Mouse (Mus musculus): ENCODE results near the gene Rab5c. TPM values are rescaled to one million over a fixed set of nuclear protein-coding genes. Genes with fewer than 3 reads are reported as not detected.

The Rab5c gene
- polyA plus RNA-seq, 1 experiment from 2014 or later = 47.1 TPM

DNA sequence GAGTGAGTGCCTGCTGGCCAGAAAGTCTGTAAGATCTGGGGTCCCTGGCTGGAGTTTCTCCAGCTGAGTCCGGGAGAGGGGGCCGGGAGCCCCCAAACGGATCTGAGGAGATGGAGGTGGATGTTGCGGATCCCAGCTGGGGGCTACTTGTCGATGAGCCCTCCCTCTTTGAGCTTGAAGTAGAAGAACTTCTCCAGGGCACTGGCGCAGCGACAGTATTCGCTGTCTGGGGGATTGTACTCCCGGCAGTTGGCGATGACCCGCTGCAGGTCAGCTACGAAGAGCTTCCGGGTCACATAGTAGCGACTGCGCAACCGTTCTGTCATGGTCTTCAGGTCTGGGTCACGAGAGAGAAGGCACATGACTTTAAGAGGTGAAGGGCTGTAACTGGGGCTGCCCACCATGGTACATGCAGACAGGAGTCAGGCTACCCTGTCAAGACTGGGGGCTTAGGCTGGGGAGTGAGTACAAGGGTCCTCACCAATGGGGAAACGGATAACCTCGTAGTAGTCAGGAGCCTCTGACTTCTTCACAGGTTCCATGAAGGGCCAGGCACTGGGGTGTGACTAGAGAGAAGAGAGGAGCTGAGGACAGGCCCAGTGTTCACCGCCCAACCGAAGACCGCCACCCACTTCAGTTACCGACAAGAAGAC, 32.8 kb downstream of the Rab5c start:
- Histone ChIP-seq H3K4me2 (replicated peaks; ENCODE audit: low read depth, low read length) (no peak overlapping the region), H3K4me1 (ENCODE audit: insufficient read depth, low read length) (0 out of 2 replicates have a peak, but pooled peaks cover 3% of the 10 kb centered on the region), H3K27ac (ENCODE audit: low read length) (no peak overlapping the region), H3K9me3 (ENCODE audit: low read length) (no peaks in the 10 kb centered on the region), H3K4me3 (ENCODE audit: low read length) (no peak overlapping the region), H3K9ac (replicated peaks; ENCODE audit: low read length) (no peak overlapping the region), H3K27me3 (ENCODE audit: insufficient read depth, low read length) (no peaks in the 10 kb centered on the region), H3K36me3 (ENCODE audit: insufficient read depth, low read length) (peaks cover 38% of the 10 kb centered on the region)
- 91% methylated on average over 23 of the region's 23 CpGs for WGBS
- ATAC-seq (ENCODE audit: low FRiP score, low TSS enrichment) = no peak

DNA sequence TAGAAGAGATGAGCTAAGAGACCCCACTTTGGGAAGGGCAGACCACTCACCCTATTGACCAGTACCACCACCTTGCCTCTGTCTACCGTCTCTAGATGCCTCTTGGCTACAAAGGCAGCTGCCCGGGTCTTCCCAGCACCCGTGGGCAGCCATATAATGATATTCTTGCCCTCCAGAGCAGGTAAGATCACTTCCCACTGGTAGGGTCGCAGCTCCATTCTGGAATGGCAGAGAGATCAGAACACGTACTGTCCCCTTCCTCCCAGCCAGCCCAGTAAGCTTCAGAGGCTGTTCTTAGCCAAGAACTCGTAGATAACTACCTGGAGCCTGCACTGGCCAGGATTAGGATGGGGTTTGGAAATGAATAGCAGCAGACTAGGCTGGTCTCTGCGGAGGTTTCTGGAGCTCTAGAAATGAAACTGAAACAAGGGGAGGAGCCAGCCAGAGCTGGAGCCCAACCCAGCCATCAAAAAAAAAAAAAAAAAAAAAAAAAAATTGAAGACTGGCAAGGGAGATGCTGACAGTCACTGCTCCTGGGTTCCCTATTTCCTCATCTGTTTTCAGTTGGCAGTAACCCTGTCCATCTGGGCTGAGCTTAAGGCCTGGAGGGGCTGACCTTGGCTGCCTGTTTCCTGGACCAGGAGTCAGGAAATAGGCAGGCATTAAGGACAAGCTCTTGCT, 34.0 kb downstream of the Rab5c start, which contains the start of gene Dhx58:
Gene Dhx58, minus strand, starts transcription at position 421 of the 681 bp plus-strand sequence.
- WGBS = 66% methylated on average over 7 of the region's 7 CpGs
- H3K27ac ChIP-seq (ENCODE audit: low read length) = no peak within 1 kb of the TSS
- no peaks in the 10 kb centered on the region for H3K27me3 ChIP-seq (ENCODE audit: insufficient read depth, low read length)
- H3K4me1 ChIP-seq (ENCODE audit: insufficient read depth, low read length) = 0 out of 2 replicates have a peak, but pooled peaks cover 3% of the 10 kb centered on the region
- no peak within 1 kb of the TSS for H3K4me2 ChIP-seq (replicated peaks; ENCODE audit: low read depth, low read length)
- ATAC-seq (ENCODE audit: low FRiP score, low TSS enrichment) = no peak
- no peak within 1 kb of the TSS for H3K9ac ChIP-seq (replicated peaks; ENCODE audit: low read length)
- H3K4me3 ChIP-seq (ENCODE audit: low read length) = no peak within 1 kb of the TSS
- H3K36me3 ChIP-seq (ENCODE audit: insufficient read depth, low read length) = peaks cover 35% of the 10 kb centered on the region
- H3K9me3 ChIP-seq (ENCODE audit: low read length) = no peaks in the 10 kb centered on the region

DNA sequence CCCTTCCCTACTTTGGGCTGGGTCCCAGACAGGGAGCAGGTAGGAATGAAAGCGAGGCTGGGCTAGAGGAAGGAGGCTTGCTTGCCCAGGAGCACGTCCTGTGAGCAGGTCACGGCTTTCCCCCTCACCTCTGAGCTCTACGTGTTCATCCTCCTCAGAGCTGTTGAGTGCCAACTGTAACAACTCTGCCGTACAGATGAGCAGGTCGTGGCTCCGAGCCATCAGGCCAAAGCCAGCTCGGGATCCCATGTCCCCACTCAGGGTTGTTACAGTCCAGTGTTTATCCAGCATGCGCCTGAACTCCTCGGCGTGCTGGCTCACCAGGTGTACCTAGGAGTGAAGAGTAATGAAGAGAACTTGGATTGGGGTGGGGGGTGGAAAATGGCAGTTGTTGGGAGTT, 34.6 kb downstream of the Rab5c start:
- no peak overlapping the region for H3K27ac ChIP-seq (ENCODE audit: low read length)
- no peaks in the 10 kb centered on the region for H3K27me3 ChIP-seq (ENCODE audit: insufficient read depth, low read length)
- no peak for ATAC-seq (ENCODE audit: low FRiP score, low TSS enrichment)
- no peak overlapping the region for H3K4me3 ChIP-seq (ENCODE audit: low read length)
- H3K4me1 ChIP-seq (ENCODE audit: insufficient read depth, low read length) = 0 out of 2 replicates have a peak, but pooled peaks cover 3% of the 10 kb centered on the region
- 70% methylated on average over 11 of the region's 11 CpGs for WGBS
- peaks cover 29% of the 10 kb centered on the region for H3K36me3 ChIP-seq (ENCODE audit: insufficient read depth, low read length)
- no peaks in the 10 kb centered on the region for H3K9me3 ChIP-seq (ENCODE audit: low read length)
- no peak overlapping the region for H3K9ac ChIP-seq (replicated peaks; ENCODE audit: low read length)
- no peak overlapping the region for H3K4me2 ChIP-seq (replicated peaks; ENCODE audit: low read depth, low read length)

DNA sequence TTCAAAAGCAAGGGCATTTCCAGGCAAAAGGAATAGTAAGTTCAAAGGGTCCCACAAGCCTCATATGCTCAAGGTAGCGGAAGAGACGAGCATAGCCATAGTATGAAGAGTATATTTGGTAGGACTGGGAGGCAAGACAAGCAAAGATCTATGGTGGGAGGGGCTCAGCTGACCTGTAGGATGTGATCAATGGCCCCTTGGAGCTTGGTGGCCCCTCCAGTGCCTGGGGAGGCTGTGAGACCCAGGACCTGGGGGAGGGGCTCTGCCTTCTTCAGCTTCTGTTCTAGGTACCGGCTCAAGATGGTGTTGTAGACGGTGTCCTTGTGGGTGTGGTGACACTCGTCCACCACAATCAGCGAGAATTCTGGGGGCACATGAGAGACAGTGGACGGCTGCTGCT, 35.1 kb downstream of the Rab5c start:
- peak overlapping the region; percentile 45 for H3K4me2 ChIP-seq (replicated peaks; ENCODE audit: low read depth, low read length)
- WGBS = 41% methylated on average over 7 of the region's 7 CpGs
- no peaks in the 10 kb centered on the region for H3K9me3 ChIP-seq (ENCODE audit: low read length)
- H3K4me3 ChIP-seq (ENCODE audit: low read length) = 0 out of 2 replicates have a peak overlapping the region, but pooled peaks have one; percentile 5
- H3K36me3 ChIP-seq (ENCODE audit: insufficient read depth, low read length) = peaks cover 24% of the 10 kb centered on the region
- no peak overlapping the region for H3K9ac ChIP-seq (replicated peaks; ENCODE audit: low read length)
- no peak overlapping the region for H3K27ac ChIP-seq (ENCODE audit: low read length)
- 0 out of 2 replicates have a peak, but pooled peaks cover 3% of the 10 kb centered on the region for H3K4me1 ChIP-seq (ENCODE audit: insufficient read depth, low read length)
- no peaks in the 10 kb centered on the region for H3K27me3 ChIP-seq (ENCODE audit: insufficient read depth, low read length)
- ATAC-seq (ENCODE audit: low FRiP score, low TSS enrichment) = no peak

DNA sequence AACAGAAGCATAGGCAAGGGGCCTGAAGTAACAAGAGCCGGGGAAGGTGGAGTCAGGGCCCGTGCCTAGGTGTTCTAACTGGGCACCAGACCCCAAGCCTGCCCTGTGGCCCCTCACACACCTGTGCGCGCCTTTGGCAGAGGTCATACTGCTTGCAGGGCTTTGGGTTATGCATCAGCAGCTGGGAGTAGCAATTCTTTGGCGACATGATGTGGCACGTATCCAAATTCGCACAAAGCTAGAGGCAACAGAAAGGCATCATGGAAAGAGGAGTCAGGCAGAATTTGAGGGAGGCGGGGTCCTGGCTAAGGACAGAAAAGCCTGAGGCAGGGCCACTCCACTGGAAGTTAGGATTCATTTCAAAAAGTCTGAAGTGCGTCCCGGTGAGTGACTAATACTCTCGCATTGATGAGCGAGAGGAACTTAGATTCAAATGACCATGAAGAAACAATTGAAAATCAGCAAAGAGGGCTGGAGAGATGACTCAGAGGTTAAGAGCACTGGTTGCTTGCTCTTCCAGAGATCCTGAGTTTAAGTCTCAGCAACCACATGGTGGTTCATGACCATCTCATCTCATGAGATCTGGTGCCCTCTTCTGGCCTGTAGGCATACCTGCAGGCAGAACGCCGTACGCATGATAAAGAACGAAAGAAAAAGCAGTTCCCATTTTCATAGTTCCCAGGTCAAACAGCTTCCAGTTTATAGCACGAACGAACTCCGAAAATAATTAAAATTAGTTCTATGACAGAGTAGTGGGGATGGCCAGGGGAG, 35.7 kb downstream of the Rab5c start:
- WGBS = 36% methylated on average over 19 of the region's 19 CpGs
- 0 out of 2 replicates have a peak overlapping the region, but pooled peaks have one; percentile 5 for H3K4me3 ChIP-seq (ENCODE audit: low read length)
- no peak overlapping the region for H3K9ac ChIP-seq (replicated peaks; ENCODE audit: low read length)
- peak overlapping the region; percentile 45 for H3K4me2 ChIP-seq (replicated peaks; ENCODE audit: low read depth, low read length)
- H3K36me3 ChIP-seq (ENCODE audit: insufficient read depth, low read length) = peaks cover 22% of the 10 kb centered on the region
- H3K27me3 ChIP-seq (ENCODE audit: insufficient read depth, low read length) = no peaks in the 10 kb centered on the region
- H3K4me1 ChIP-seq (ENCODE audit: insufficient read depth, low read length) = 0 out of 2 replicates have a peak, but pooled peaks cover 3% of the 10 kb centered on the region
- no peaks in the 10 kb centered on the region for H3K9me3 ChIP-seq (ENCODE audit: low read length)
- peak; percentile 36; the same call in 1 of the 2 replicates for ATAC-seq (ENCODE audit: low FRiP score, low TSS enrichment)
- no peak overlapping the region for H3K27ac ChIP-seq (ENCODE audit: low read length)

DNA sequence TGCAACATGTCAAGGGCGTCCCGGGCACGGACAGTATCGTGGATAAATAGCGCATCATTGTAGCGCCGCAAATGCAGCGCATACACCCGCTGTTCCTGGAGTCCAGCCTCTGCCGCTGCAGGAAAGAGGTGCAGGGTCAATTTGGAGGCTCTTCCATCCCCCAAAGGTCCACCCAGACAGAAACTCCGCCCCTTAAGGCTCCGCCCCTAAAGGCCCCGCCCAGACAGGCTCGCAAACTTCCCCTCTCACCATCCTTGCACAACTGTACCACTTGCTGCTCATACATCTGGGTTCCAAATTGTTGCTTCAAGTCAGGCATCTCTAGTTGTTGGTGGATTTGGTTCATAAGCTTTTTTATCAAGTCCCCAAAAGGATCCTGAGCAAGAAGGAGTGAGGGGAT, 36.7 kb downstream of the Rab5c start:
- Histone ChIP-seq H3K9ac (replicated peaks; ENCODE audit: low read length) (0 out of 2 replicates have a peak overlapping the region, but pooled peaks have one; percentile 42), H3K4me1 (ENCODE audit: insufficient read depth, low read length) (0 out of 2 replicates have a peak, but pooled peaks cover 3% of the 10 kb centered on the region), H3K4me3 (ENCODE audit: low read length) (peak overlapping the region; percentile 26), H3K27ac (ENCODE audit: low read length) (no peak overlapping the region), H3K4me2 (replicated peaks; ENCODE audit: low read depth, low read length) (peak overlapping the region; percentile 41), H3K36me3 (ENCODE audit: insufficient read depth, low read length) (peaks cover 17% of the 10 kb centered on the region; the same call in 1 of the 2 replicates), H3K27me3 (ENCODE audit: insufficient read depth, low read length) (no peaks in the 10 kb centered on the region), H3K9me3 (ENCODE audit: low read length) (no peaks in the 10 kb centered on the region)
- ATAC-seq (ENCODE audit: low FRiP score, low TSS enrichment) = no peak
- WGBS = 2% methylated on average over 14 of the region's 14 CpGs

DNA sequence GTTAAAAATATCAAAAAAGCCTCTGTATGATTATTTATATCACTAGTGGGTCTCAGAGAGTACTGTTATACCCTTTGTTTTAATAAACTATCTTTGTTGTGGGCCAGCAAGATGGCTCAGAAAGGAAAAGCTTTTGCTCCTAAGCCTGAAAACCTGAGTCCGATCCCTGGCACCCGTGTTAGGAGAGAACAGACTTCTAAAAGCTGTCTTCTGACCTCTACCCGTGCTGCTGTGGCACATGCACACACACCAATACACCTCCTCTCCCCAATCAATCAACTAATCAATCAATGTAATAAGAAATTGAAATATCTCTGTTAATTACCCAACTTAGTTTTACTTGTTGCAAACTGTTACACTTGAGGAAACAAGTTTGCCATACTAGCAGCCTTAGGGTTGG, 37.3 kb downstream of the Rab5c start:
- Histone ChIP-seq H3K27me3 (ENCODE audit: insufficient read depth, low read length) (no peaks in the 10 kb centered on the region), H3K4me1 (ENCODE audit: insufficient read depth, low read length) (0 out of 2 replicates have a peak, but pooled peaks cover 3% of the 10 kb centered on the region), H3K9ac (replicated peaks; ENCODE audit: low read length) (no peak overlapping the region), H3K9me3 (ENCODE audit: low read length) (no peaks in the 10 kb centered on the region), H3K36me3 (ENCODE audit: insufficient read depth, low read length) (peaks cover 11% of the 10 kb centered on the region; the same call in 1 of the 2 replicates), H3K4me3 (ENCODE audit: low read length) (no peak overlapping the region), H3K4me2 (replicated peaks; ENCODE audit: low read depth, low read length) (peak overlapping the region; percentile 41; the same call in 1 of the 2 replicates), H3K27ac (ENCODE audit: low read length) (no peak overlapping the region)
- no peak for ATAC-seq (ENCODE audit: low FRiP score, low TSS enrichment)
- 79% methylated on average over 3 of the region's 3 CpGs for WGBS

DNA sequence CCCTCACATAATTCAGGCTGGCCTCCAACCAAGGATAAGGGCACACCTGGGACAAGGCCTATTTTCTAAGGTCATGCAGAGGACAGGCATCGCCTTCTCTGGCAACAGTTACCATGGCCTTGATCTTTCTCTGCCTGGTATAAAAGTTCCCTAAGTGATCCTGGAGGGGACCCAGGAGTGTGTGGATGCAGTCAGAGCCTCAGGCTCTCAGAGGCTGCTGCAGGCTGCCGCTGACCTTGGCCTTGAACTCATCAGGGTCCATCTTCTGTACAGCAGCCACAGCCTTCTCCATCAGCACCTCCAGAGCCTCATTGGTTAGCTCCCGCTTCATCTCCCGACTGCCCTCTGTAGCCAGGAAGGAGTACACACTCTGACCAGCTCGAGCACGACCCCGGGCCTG, 40.1 kb downstream of the Rab5c start:
- WGBS = 79% methylated on average over 7 of the region's 7 CpGs
- no peaks in the 10 kb centered on the region for H3K36me3 ChIP-seq (ENCODE audit: insufficient read depth, low read length)
- no peak overlapping the region for H3K27ac ChIP-seq (ENCODE audit: low read length)
- 0 out of 2 replicates have a peak, but pooled peaks cover 3% of the 10 kb centered on the region for H3K4me1 ChIP-seq (ENCODE audit: insufficient read depth, low read length)
- no peak overlapping the region for H3K4me3 ChIP-seq (ENCODE audit: low read length)
- no peak for ATAC-seq (ENCODE audit: low FRiP score, low TSS enrichment)
- H3K9ac ChIP-seq (replicated peaks; ENCODE audit: low read length) = no peak overlapping the region
- no peaks in the 10 kb centered on the region for H3K27me3 ChIP-seq (ENCODE audit: insufficient read depth, low read length)
- no peak overlapping the region for H3K4me2 ChIP-seq (replicated peaks; ENCODE audit: low read depth, low read length)
- H3K9me3 ChIP-seq (ENCODE audit: low read length) = no peaks in the 10 kb centered on the region

DNA sequence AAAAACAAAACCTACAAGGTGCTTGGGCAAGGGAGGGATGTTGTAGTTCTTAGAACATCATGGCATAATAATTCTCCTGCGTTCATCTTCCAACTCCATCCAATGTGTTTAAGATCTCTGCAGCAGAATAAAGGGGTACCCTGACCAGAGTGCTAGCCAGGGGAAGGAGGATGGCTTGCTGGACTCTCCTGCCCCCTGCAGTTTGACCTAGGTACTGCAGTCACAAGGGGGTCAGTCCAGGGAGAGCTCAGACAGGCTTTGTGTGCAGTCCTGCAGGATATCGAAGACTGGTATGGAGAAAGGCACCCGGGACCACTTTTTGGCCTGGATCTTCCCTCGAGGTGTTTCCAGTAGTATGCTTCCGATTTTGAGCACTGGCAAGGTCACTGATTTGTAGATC, 43.1 kb downstream of the Rab5c start:
- Histone ChIP-seq H3K27me3 (ENCODE audit: insufficient read depth, low read length) (peaks cover 2% of the 10 kb centered on the region; the same call in 1 of the 2 replicates), H3K9ac (replicated peaks; ENCODE audit: low read length) (no peak overlapping the region), H3K4me2 (replicated peaks; ENCODE audit: low read depth, low read length) (no peak overlapping the region), H3K4me3 (ENCODE audit: low read length) (no peak overlapping the region), H3K9me3 (ENCODE audit: low read length) (no peaks in the 10 kb centered on the region), H3K27ac (ENCODE audit: low read length) (no peak overlapping the region), H3K36me3 (ENCODE audit: insufficient read depth, low read length) (no peaks in the 10 kb centered on the region), H3K4me1 (ENCODE audit: insufficient read depth, low read length) (peaks cover 8% of the 10 kb centered on the region)
- no peak for ATAC-seq (ENCODE audit: low FRiP score, low TSS enrichment)
- WGBS = 40% methylated on average over 5 of the region's 5 CpGs
